Mouse (Mus musculus): ENCODE data around the gene Elmod2.

- no peak for TF ChIP-seq TCF12 (IDR thresholded peaks at IDR 0.05; ENCODE audit: low read depth, low read length)
- TF ChIP-seq HCFC1 (IDR thresholded peaks at IDR 0.05; ENCODE audit: low read depth, low read length) = no peak
- no peak for TF ChIP-seq EP300 (IDR thresholded peaks at IDR 0.05; ENCODE audit: low read length)
- no peak for TF ChIP-seq ZMIZ1 (IDR thresholded peaks at IDR 0.05; ENCODE audit: low read depth, low read length)
- TF ChIP-seq NRF1 (IDR thresholded peaks at IDR 0.05; ENCODE audit: low read depth, low read length) = no peak
- no peak for TF ChIP-seq CTCF (conservative IDR thresholded peaks at IDR 0.05 in 1 of 2, IDR thresholded peaks at IDR 0.05 in 1 of 2; ENCODE audit: low read depth in 2 of 2, low read length in 2 of 2)
- TF ChIP-seq ZC3H11A (IDR thresholded peaks at IDR 0.05; ENCODE audit: low read depth, low read length) = no peak
- TF ChIP-seq MAX (IDR thresholded peaks at IDR 0.05; ENCODE audit: low read length) = no peak
- TF ChIP-seq MAFK (IDR thresholded peaks at IDR 0.05; ENCODE audit: insufficient replicate concordance, low read length) = no peak
- TF ChIP-seq POLR2A (IDR thresholded peaks at IDR 0.05; ENCODE audit: low read depth, low read length) = no peak
Measured at GRCm38 (mm10) chr8:83327889-83328288, 4.4 kb downstream of the Elmod2 start.
